In genomic region chr13:43785712-43786072, GRCm38 (mm10) we compare ENCODE assay signal across 8 mouse cellular contexts. TPM values are rescaled to one million over a fixed set of nuclear protein-coding genes. Genes with fewer than 3 reads are reported as not detected.
A peak's percentile ranks its signal among the peaks of the same experiment; 100 is the strongest.
DNase-seq lines count a peak whose midpoint lies in the region; ATAC-seq lines count a peak whose summit lies in the region.

No protein-coding gene starts in this region.

- H3K36me3 ChIP-seq in kidney, embryonic 16.5 days (ENCODE audit: insufficient read depth, low read length) = no peaks in the 10 kb centered on the region
- no peaks in the 10 kb centered on the region for H3K36me3 ChIP-seq in embryonic facial prominence, embryonic 12.5 days
- H3K36me3 ChIP-seq in intestine, embryonic 16.5 days (ENCODE audit: control insufficient read depth, insufficient read depth, low read length) = no peaks in the 10 kb centered on the region
- no peaks in the 10 kb centered on the region for H3K36me3 ChIP-seq in neural tube, embryonic 12.5 days

- H3K4me1 ChIP-seq in kidney, embryonic 16.5 days (ENCODE audit: insufficient read depth, low read length) = peaks cover 45% of the 10 kb centered on the region
- peaks cover 27% of the 10 kb centered on the region for H3K4me1 ChIP-seq in embryonic facial prominence, embryonic 12.5 days
- H3K4me1 ChIP-seq in intestine, embryonic 16.5 days (ENCODE audit: control insufficient read depth, insufficient read depth, low read length) = peaks cover 25% of the 10 kb centered on the region
- H3K4me1 ChIP-seq in neural tube, embryonic 12.5 days = peaks cover 34% of the 10 kb centered on the region

- WGBS in kidney, embryonic 16.5 days = 14% methylated on average over 8 of the region's 8 CpGs
- WGBS in embryonic facial prominence, embryonic 12.5 days = 28% methylated on average over 8 of the region's 8 CpGs
- WGBS in intestine, embryonic 16.5 days = 37% methylated on average over 8 of the region's 8 CpGs
- WGBS in neural tube, embryonic 12.5 days = 45% methylated on average over 8 of the region's 8 CpGs

- no peaks in the 10 kb centered on the region for H3K9me3 ChIP-seq in kidney, embryonic 16.5 days (ENCODE audit: low read length)
- no peaks in the 10 kb centered on the region for H3K9me3 ChIP-seq in embryonic facial prominence, embryonic 12.5 days
- H3K9me3 ChIP-seq in intestine, embryonic 16.5 days (ENCODE audit: control insufficient read depth, low read length) = no peaks in the 10 kb centered on the region
- H3K9me3 ChIP-seq in neural tube, embryonic 12.5 days = no peaks in the 10 kb centered on the region

- no peak for ATAC-seq in kidney, embryonic 16.5 days (ENCODE audit: low FRiP score, low TSS enrichment)
- ATAC-seq in embryonic facial prominence, embryonic 12.5 days (ENCODE audit: insufficient number of reproducible peaks, insufficient read depth, low FRiP score, low TSS enrichment) = no peak
- no peak for ATAC-seq in intestine, embryonic 16.5 days
- no peak for ATAC-seq in neural tube, embryonic 12.5 days (ENCODE audit: low FRiP score, low read depth)

- H3K4me3 ChIP-seq in kidney, embryonic 16.5 days (ENCODE audit: low read length) = peak overlapping the region; percentile 58
- H3K4me3 ChIP-seq in embryonic facial prominence, embryonic 12.5 days = peak overlapping the region; percentile 57
- H3K4me3 ChIP-seq in intestine, embryonic 16.5 days (ENCODE audit: low read length) = peak overlapping the region; percentile 65
- H3K4me3 ChIP-seq in neural tube, embryonic 12.5 days = peak overlapping the region; percentile 63; the same call in 1 of the 2 replicates

- peak overlapping the region; percentile 78 for H3K27ac ChIP-seq in kidney, embryonic 16.5 days (ENCODE audit: low read length)
- 0 out of 2 replicates have a peak overlapping the region, but pooled peaks have one; percentile 56 for H3K27ac ChIP-seq in embryonic facial prominence, embryonic 12.5 days
- H3K27ac ChIP-seq in intestine, embryonic 16.5 days (ENCODE audit: low read length) = peak overlapping the region; percentile 33; the same call in 1 of the 2 replicates
- H3K27ac ChIP-seq in neural tube, embryonic 12.5 days = no peak overlapping the region

- no peak for DNase-seq in kidney, postnatal 36 days
- DNase-seq in retina, embryonic 14.5 days (ENCODE audit: low spot score) = no peak
- DNase-seq in T-cell, adult 2 months (ENCODE audit: low spot score) = no peak
- no peak for DNase-seq in urinary bladder, adult 2 months (ENCODE audit: low spot score)

- peak overlapping the region; percentile 95 for H3K4me2 ChIP-seq in kidney, embryonic 16.5 days (replicated peaks; ENCODE audit: low read depth, low read length)
- H3K4me2 ChIP-seq in embryonic facial prominence, embryonic 12.5 days (replicated peaks) = peak overlapping the region; percentile 89
- H3K4me2 ChIP-seq in intestine, embryonic 16.5 days (ENCODE audit: low read depth, low read length) = peak overlapping the region; percentile 96
- H3K4me2 ChIP-seq in neural tube, embryonic 12.5 days (replicated peaks) = peak overlapping the region; percentile 98

- H3K9ac ChIP-seq in kidney, embryonic 16.5 days (replicated peaks; ENCODE audit: low read length) = peak overlapping the region; percentile 78
- peak overlapping the region; percentile 60 for H3K9ac ChIP-seq in embryonic facial prominence, embryonic 12.5 days
- peak overlapping the region; percentile 81 for H3K9ac ChIP-seq in intestine, embryonic 16.5 days (ENCODE audit: low read depth, low read length)
- H3K9ac ChIP-seq in neural tube, embryonic 12.5 days = no peak overlapping the region

- H3K27me3 ChIP-seq in kidney, embryonic 16.5 days (ENCODE audit: insufficient read depth, low read length) = no peaks in the 10 kb centered on the region
- H3K27me3 ChIP-seq in embryonic facial prominence, embryonic 12.5 days = peaks cover 45% of the 10 kb centered on the region
- peaks cover 5% of the 10 kb centered on the region; the same call in 1 of the 2 replicates for H3K27me3 ChIP-seq in intestine, embryonic 16.5 days (replicated peaks; ENCODE audit: control insufficient read depth, insufficient read depth, low read length)
- H3K27me3 ChIP-seq in neural tube, embryonic 12.5 days (replicated peaks) = peaks cover 20% of the 10 kb centered on the region

RNA-seq across cellular contexts. Expression of gene Cd83, which starts 1.1 kb away (rescaled TPM):
- 35.0 and 35.2 TPM in 2 replicates for polyA plus RNA-seq in kidney, embryonic 16.5 days (2015; fragmentation: Nextera tagmentation; extraction: Ambion mirVana)
- polyA plus RNA-seq in embryonic facial prominence, embryonic 12.5 days (2016; fragmentation: Nextera tagmentation; extraction: Ambion mirVana) = 7.2 and 9.5 TPM in 2 replicates
- 9.2 and 9.6 TPM in 2 replicates for polyA plus RNA-seq in intestine, embryonic 16.5 days (2015; fragmentation: Nextera tagmentation; extraction: Ambion mirVana)
- polyA plus RNA-seq in neural tube, embryonic 12.5 days (2016; fragmentation: Nextera tagmentation; extraction: Ambion mirVana) = 19.3 and 20.9 TPM in 2 replicates
- polyA plus RNA-seq in urinary bladder, adult 2 months (2012; rRNA removed) = 3.5 and 5.4 TPM in 2 replicates
